Mouse (Mus musculus): Measurements from ENCODE around the gene Slc43a3. TPM values are rescaled to one million over a fixed set of nuclear protein-coding genes. Genes with fewer than 3 reads are reported as not detected.

Gene Slc43a3
- polyA plus RNA-seq, 2 experiments: 113 to 159 TPM

DNA sequence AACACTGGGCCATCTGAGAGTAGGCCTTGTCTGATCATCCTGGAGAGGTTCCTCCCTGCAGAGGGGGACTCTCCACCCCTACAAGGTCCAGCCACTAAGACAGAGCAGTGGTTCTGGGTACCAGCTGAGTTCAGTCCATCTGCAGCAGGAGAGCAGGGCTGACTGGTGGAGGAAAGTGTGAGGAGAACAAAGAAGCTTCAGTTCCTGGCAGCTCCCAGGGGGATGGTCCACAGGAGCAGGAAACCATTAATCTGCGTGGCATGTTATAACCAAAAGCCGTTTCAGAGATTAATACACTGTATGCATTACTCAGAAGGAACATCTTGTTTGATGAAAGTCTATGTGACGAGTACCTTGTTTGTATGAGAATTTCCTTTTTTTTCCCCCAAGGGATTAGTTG lies 23.7 kb upstream of the Slc43a3 start:
- ATAC-seq (ENCODE audit: insufficient read depth): no peak
- Histone ChIP-seq H3K36me3 (replicated peaks; ENCODE audit: control insufficient read depth, insufficient read depth, low read depth) (no peaks in the 10 kb centered on the region), H3K4me1 (replicated peaks; ENCODE audit: control insufficient read depth in 2 of 2, insufficient read depth in 2 of 2, low read length in 1 of 2) (peaks cover 0 to 6% of the 10 kb centered on the region in 2 experiments; a peak in 1 of 4 replicates), H3K9me3 (ENCODE audit: control insufficient read depth, low read length) (no peaks in the 10 kb centered on the region), H3K27me3 (ENCODE audit: control insufficient read depth, insufficient read depth, low read length) (no peaks in the 10 kb centered on the region), H3K9ac (replicated peaks) (no peak overlapping the region), H3K4me2 (ENCODE audit: low read depth) (no peak overlapping the region), H3K27ac (no peak overlapping the region), H3K4me3 (ENCODE audit: insufficient read depth in 1 of 2, low read depth in 2 of 2, low read length in 2 of 2) (no peak overlapping the region)
- TF ChIP-seq EP300 (IDR thresholded peaks at IDR 0.05; ENCODE audit: low read depth) (no peak), CTCF (IDR thresholded peaks at IDR 0.05; ENCODE audit: low read depth) (no peak)
- 57% methylated on average over 3 of the region's 3 CpGs for WGBS (ENCODE audit: insufficient replicate concordance)
- no peak for DNase-seq (ENCODE audit: low read depth in 3 of 3, low spot score in 3 of 3)

DNA sequence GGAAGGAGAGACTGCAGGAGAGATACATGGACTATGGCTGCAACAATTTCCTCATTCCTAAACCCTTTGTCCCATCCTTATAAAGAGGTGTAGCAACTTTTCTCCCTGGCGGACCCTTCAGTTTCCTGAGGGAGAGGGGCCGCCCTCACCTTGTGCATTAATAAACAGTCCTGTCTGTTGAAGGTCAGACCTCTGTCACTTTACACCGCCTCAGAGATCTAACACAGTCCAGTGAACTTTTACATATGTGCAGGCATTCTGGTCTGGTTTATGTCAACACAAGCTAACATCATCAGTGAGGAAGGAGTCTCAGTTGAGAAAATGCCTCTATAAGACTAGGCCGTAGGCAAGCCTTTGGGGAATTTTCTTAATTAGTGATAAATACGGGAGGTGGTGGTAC lies 22.5 kb upstream of the Slc43a3 start:
- TF ChIP-seq EP300 (IDR thresholded peaks at IDR 0.05; ENCODE audit: low read depth) (no peak), CTCF (IDR thresholded peaks at IDR 0.05; ENCODE audit: low read depth) (no peak)
- Histone ChIP-seq H3K9ac (replicated peaks) (no peak overlapping the region), H3K36me3 (replicated peaks; ENCODE audit: control insufficient read depth, insufficient read depth, low read depth) (no peaks in the 10 kb centered on the region), H3K4me2 (ENCODE audit: low read depth) (no peak overlapping the region), H3K27ac (no peak overlapping the region), H3K4me1 (replicated peaks; ENCODE audit: control insufficient read depth in 2 of 2, insufficient read depth in 2 of 2, low read length in 1 of 2) (peaks cover 0 to 6% of the 10 kb centered on the region in 2 experiments; a peak in 1 of 4 replicates), H3K27me3 (ENCODE audit: control insufficient read depth, insufficient read depth, low read length) (no peaks in the 10 kb centered on the region), H3K9me3 (ENCODE audit: control insufficient read depth, low read length) (no peaks in the 10 kb centered on the region), H3K4me3 (ENCODE audit: insufficient read depth in 1 of 2, low read depth in 2 of 2, low read length in 2 of 2) (no peak overlapping the region)
- ATAC-seq (ENCODE audit: insufficient read depth) (no peak), DNase-seq (ENCODE audit: low read depth in 3 of 3, low spot score in 3 of 3) (no peak)
- 67% methylated on average over 5 of the region's 5 CpGs for WGBS (ENCODE audit: insufficient replicate concordance)

DNA sequence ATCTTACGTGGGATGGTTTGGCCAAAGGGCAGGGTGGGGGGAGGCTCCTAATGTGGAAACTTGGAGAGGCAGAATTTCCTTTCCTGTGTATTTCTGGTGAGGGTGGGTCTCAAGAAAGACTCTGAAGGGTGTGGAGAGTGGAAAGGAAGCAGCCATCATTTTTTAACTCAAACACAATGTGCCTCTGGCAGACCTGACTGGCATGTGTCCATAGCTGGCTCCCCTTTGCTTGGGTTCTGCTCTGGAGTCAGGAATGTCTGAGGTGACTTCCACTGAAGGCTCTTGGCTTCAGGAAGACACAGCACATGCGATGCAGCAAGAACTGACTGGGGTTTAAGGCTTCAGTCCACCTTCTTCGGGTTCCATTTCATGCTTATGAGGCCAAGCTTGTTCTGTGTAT lies 21.0 kb upstream of the Slc43a3 start:
- H3K4me3 ChIP-seq (ENCODE audit: insufficient read depth in 1 of 2, low read depth in 2 of 2, low read length in 2 of 2): no peak overlapping the region
- TF ChIP-seq CTCF (IDR thresholded peaks at IDR 0.05; ENCODE audit: low read depth): no peak
- no peak for TF ChIP-seq EP300 (IDR thresholded peaks at IDR 0.05; ENCODE audit: low read depth)
- H3K36me3 ChIP-seq (replicated peaks; ENCODE audit: control insufficient read depth, insufficient read depth, low read depth): no peaks in the 10 kb centered on the region
- H3K27ac ChIP-seq: no peak overlapping the region
- no peak for ATAC-seq (ENCODE audit: insufficient read depth)
- H3K9ac ChIP-seq (replicated peaks): no peak overlapping the region
- no peak overlapping the region for H3K4me2 ChIP-seq (ENCODE audit: low read depth)
- WGBS (ENCODE audit: insufficient replicate concordance): 59% methylated on average over 3 of the region's 3 CpGs
- no peak for DNase-seq (ENCODE audit: low read depth in 3 of 3, low spot score in 3 of 3)
- peaks cover 0 to 6% of the 10 kb centered on the region in 2 experiments; a peak in 1 of 4 replicates for H3K4me1 ChIP-seq (replicated peaks; ENCODE audit: control insufficient read depth in 2 of 2, insufficient read depth in 2 of 2, low read length in 1 of 2)
- no peaks in the 10 kb centered on the region for H3K27me3 ChIP-seq (ENCODE audit: control insufficient read depth, insufficient read depth, low read length)
- no peaks in the 10 kb centered on the region for H3K9me3 ChIP-seq (ENCODE audit: control insufficient read depth, low read length)

DNA sequence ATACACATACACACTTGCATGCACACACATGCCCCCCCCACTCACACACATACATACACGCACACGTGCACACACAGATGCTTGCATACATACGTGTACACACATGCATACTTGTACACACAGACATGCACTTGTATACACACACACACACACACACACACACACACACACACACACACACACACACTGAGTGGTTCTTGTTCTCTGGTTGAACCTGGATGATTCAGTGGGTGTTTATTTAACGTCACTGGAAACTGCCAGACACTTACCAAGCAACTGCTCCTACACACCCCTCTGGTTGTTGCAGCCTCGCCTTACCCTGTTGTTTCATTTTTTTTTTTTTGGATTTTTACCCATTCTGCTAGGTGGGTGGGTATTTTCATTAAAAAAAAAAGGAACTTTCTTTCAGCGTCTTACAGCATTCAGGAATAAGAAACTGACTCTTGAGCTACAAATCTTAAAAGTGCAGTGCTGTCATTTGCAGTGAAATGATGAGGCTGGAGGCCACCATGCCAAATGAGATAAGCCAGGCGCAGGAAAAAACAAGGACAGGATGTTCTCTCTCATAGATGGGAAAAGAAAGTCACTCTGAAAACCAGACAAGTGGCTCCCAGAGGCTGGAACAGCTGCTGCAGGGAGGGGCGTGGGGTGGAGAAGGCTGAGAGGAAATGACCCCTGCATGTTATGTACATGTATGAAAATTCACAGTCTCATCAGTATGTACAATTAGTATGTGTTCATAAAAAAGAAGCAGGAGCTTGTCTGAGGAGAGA lies 19.6 kb upstream of the Slc43a3 start:
- ATAC-seq (ENCODE audit: insufficient read depth) (no peak), DNase-seq (ENCODE audit: low read depth in 3 of 3, low spot score in 3 of 3) (no peak)
- no peak overlapping the region for H3K4me3 ChIP-seq (ENCODE audit: insufficient read depth in 1 of 2, low read depth in 2 of 2, low read length in 2 of 2)
- H3K9me3 ChIP-seq (ENCODE audit: control insufficient read depth, low read length): no peaks in the 10 kb centered on the region
- TF ChIP-seq EP300 (IDR thresholded peaks at IDR 0.05; ENCODE audit: low read depth) (no peak), CTCF (IDR thresholded peaks at IDR 0.05; ENCODE audit: low read depth) (no peak)
- H3K4me1 ChIP-seq (replicated peaks; ENCODE audit: control insufficient read depth in 2 of 2, insufficient read depth in 2 of 2, low read length in 1 of 2): peaks cover 0 to 6% of the 10 kb centered on the region in 2 experiments; a peak in 1 of 4 replicates
- no peak overlapping the region for H3K27ac ChIP-seq
- H3K27me3 ChIP-seq (ENCODE audit: control insufficient read depth, insufficient read depth, low read length): no peaks in the 10 kb centered on the region
- no peaks in the 10 kb centered on the region for H3K36me3 ChIP-seq (replicated peaks; ENCODE audit: control insufficient read depth, insufficient read depth, low read depth)
- WGBS (ENCODE audit: insufficient replicate concordance): 38% methylated on average over 8 of the region's 8 CpGs
- no peak overlapping the region for H3K9ac ChIP-seq (replicated peaks)
- no peak overlapping the region for H3K4me2 ChIP-seq (ENCODE audit: low read depth)

DNA sequence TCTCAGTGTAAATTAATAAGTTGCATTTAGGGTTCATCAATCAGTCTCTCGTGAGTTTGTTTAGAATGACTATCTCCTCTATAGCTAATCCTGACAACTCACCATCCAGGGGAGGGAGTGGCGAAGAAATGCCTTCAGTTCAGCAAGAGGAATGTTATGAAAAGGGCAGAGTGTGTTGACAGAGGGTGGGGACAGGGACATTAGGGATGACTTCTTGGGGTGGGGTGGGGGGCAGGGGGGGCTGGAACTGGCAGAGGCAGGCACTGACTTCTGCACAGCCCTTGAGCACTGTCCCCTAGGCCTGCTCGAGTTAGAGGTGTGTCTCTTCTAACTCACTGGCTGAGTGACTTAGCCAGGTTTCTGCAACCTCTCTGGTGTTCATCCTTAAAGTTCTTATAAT lies 18.2 kb upstream of the Slc43a3 start:
- H3K36me3 ChIP-seq (replicated peaks; ENCODE audit: control insufficient read depth, insufficient read depth, low read depth): no peaks in the 10 kb centered on the region
- no peak for DNase-seq (ENCODE audit: low read depth in 3 of 3, low spot score in 3 of 3)
- no peak overlapping the region for H3K4me3 ChIP-seq (ENCODE audit: insufficient read depth in 1 of 2, low read depth in 2 of 2, low read length in 2 of 2)
- no peak overlapping the region for H3K4me2 ChIP-seq (ENCODE audit: low read depth)
- TF ChIP-seq EP300 (IDR thresholded peaks at IDR 0.05; ENCODE audit: low read depth) (no peak), CTCF (IDR thresholded peaks at IDR 0.05; ENCODE audit: low read depth) (no peak)
- 44% methylated on average over 3 of the region's 3 CpGs for WGBS (ENCODE audit: insufficient replicate concordance)
- no peaks in the 10 kb centered on the region for H3K9me3 ChIP-seq (ENCODE audit: control insufficient read depth, low read length)
- H3K27me3 ChIP-seq (ENCODE audit: control insufficient read depth, insufficient read depth, low read length): no peaks in the 10 kb centered on the region
- no peak for ATAC-seq (ENCODE audit: insufficient read depth)
- H3K9ac ChIP-seq (replicated peaks): no peak overlapping the region
- H3K27ac ChIP-seq: no peak overlapping the region
- H3K4me1 ChIP-seq (replicated peaks; ENCODE audit: control insufficient read depth in 2 of 2, insufficient read depth in 2 of 2, low read length in 1 of 2): peaks cover 0 to 6% of the 10 kb centered on the region in 2 experiments; a peak in 1 of 4 replicates

All from liver, embryonic 14.5 days (tissue).